Mouse (Mus musculus) hindbrain, embryonic 14.5 days (tissue): ENCODE measurements around the gene Lgi4. TPM values are rescaled to one million over a fixed set of nuclear protein-coding genes. Genes with fewer than 3 reads are reported as not detected.

Experiments used
- ATAC-seq: fragments of 200-750 bp; cut with Nextera tagmentation; 2 replicates; pipeline ENCODE4 v1.8.0; 2017; ENCODE audit warnings: moderate number of reproducible peaks, mild to moderate bottlenecking, moderate TSS enrichment, moderate library complexity; ENCODE audit not compliant: low FRiP score
- DNase-seq: peaks from one replicate; pipeline ENCODE4 v3.0.0-alpha.2; 2015; ENCODE audit warnings: low spot score
- H3K27ac ChIP-seq: fragments of 300-500 bp; sonication (generic); 2 replicates; pipeline ENCODE4 v1.5.1; 2014; ENCODE audit warnings: mild to moderate bottlenecking, moderate library complexity
- H3K27me3 ChIP-seq: fragments of 300-500 bp; sonication (generic); 2 replicates; pipeline ENCODE4 v1.6.1; 2014; ENCODE audit warnings: mild to moderate bottlenecking, low read length, mixed read lengths; ENCODE audit not compliant: control insufficient read depth, insufficient read depth
- H3K36me3 ChIP-seq: fragments of 300-500 bp; sonication (generic); replicated peaks from 2 replicates; pipeline ENCODE4 v1.6.1; 2014; ENCODE audit not compliant: control insufficient read depth, insufficient read depth
- H3K4me1 ChIP-seq: fragments of 300-500 bp; sonication (generic); replicated peaks from 2 replicates; pipeline ENCODE4 v1.6.1; 2014; ENCODE audit warnings: antibody characterized with exemption, low read length, mixed read lengths; ENCODE audit not compliant: control insufficient read depth, insufficient read depth
- H3K4me2 ChIP-seq: fragments of 300-500 bp; sonication (generic); replicated peaks from 2 replicates; pipeline ENCODE4 v1.6.1; 2014; ENCODE audit warnings: mild to moderate bottlenecking, moderate library complexity
- H3K4me3 ChIP-seq: fragments of 300-500 bp; sonication (generic); replicated peaks from 2 replicates; pipeline ENCODE4 v1.5.1; 2014; ENCODE audit warnings: mild to moderate bottlenecking, low read length
- H3K9ac ChIP-seq: fragments of 300-500 bp; sonication (generic); 2 replicates; pipeline ENCODE4 v1.6.1; 2014
- H3K9me3 ChIP-seq: fragments of 300-500 bp; sonication (generic); 2 replicates; pipeline ENCODE4 v1.6.1; 2016; ENCODE audit warnings: low read length; ENCODE audit not compliant: control insufficient read depth
- WGBS: fragments of 180-500 bp; shearing (Covaris S2); extraction: QIAGEN DNeasy Blood & Tissue Kit; methylation state at CpG from one replicate; pipeline ENCODE4 v1.1.7; 2014; 5-methylcytosine and 5-hydroxymethylcytosine counted together
- polyA plus RNA-seq: library from polyadenylated mRNA; unstranded; fragments of >200 nt; fragmentation: Nextera tagmentation; extraction: Ambion mirVana; gene quantifications from 2 replicates; pipeline ENCODE4 v1.2.1, GENCODE M21; 2014

Gene Lgi4
- polyA plus RNA-seq, 1 experiment from 2014 or later = 0.28 TPM

DNA sequence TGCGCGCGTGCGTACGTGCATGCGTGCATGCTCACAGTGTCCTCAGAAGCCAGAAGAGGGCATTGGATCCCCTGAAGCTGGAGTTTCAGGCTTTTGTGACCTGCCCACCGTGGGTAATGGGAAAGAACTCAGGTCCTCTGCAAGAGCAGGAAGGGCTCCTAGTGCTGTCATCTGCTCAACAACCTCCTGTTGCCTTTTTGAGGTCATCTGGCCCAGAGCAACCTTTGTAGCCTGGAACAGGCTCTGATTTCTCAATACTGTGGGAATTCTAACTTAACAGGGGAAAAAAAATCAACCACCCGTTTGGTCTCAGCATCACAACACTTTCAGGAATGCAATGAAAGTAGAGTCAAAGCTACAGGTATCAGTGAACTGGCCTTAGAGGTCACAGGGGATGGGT, 20.5 kb downstream of the Lgi4 start:
- H3K27ac ChIP-seq = no peak overlapping the region
- no peak for DNase-seq
- no peak overlapping the region for H3K4me3 ChIP-seq
- H3K36me3 ChIP-seq = no peaks in the 10 kb centered on the region
- H3K4me1 ChIP-seq = 0 out of 2 replicates have a peak, but pooled peaks cover 4% of the 10 kb centered on the region
- H3K27me3 ChIP-seq = no peaks in the 10 kb centered on the region
- no peak overlapping the region for H3K4me2 ChIP-seq
- H3K9ac ChIP-seq = no peak overlapping the region
- no peak for ATAC-seq
- 91% methylated on average over 8 of the region's 8 CpGs for WGBS
- no peaks in the 10 kb centered on the region for H3K9me3 ChIP-seq

DNA sequence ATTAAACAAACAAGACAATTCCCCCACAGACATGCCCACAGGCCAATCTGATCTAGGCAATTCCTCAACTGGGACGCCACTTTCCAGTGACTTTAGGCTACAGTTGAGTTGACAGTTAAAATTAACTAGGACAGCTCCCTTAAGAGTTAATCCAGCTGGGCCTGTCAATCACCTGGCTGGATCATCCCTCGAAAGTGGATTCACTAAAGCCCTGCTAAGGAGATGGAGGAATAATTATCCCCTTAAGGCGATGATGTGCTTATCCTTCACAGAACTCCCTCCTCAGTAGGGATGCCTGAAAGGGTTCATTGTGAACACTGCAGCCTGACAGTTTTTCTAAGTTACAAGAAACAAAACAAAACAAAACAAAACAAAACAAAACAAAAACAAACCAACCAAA, 21.5 kb downstream of the Lgi4 start:
- Histone ChIP-seq H3K4me3 (no peak overlapping the region), H3K36me3 (no peaks in the 10 kb centered on the region), H3K4me2 (no peak overlapping the region), H3K27ac (no peak overlapping the region), H3K9me3 (no peaks in the 10 kb centered on the region), H3K4me1 (0 out of 2 replicates have a peak, but pooled peaks cover 4% of the 10 kb centered on the region), H3K27me3 (no peaks in the 10 kb centered on the region), H3K9ac (no peak overlapping the region)
- DNase-seq (no peak), ATAC-seq (no peak)
- 38% methylated on average over 3 of the region's 3 CpGs for WGBS

DNA sequence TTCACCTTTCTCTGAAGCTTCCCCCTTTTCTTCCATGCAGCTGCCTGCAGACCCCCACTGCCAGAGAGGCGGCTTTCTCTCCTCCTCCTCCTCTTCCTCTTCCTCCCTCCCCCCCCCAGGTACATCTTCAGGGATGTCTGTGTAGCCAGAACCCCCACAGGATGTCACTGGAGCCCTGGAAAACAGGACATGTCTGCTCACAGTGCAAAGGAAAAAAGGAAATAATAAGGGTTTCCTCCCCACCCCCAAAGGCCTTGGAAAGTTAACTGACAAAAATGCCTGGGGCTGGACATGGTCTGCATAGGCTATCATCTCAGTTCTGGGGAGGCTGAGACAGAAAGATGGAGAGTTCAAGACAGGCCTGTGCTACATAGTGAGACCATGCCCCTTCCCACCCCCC, 22.0 kb downstream of the Lgi4 start:
- DNase-seq (no peak), ATAC-seq (no peak)
- Histone ChIP-seq H3K9ac (no peak overlapping the region), H3K9me3 (no peaks in the 10 kb centered on the region), H3K27ac (no peak overlapping the region), H3K4me2 (no peak overlapping the region), H3K36me3 (no peaks in the 10 kb centered on the region), H3K27me3 (no peaks in the 10 kb centered on the region), H3K4me3 (no peak overlapping the region), H3K4me1 (0 out of 2 replicates have a peak, but pooled peaks cover 4% of the 10 kb centered on the region)
- WGBS = 56% methylated on average over 1 of the region's 1 CpGs

DNA sequence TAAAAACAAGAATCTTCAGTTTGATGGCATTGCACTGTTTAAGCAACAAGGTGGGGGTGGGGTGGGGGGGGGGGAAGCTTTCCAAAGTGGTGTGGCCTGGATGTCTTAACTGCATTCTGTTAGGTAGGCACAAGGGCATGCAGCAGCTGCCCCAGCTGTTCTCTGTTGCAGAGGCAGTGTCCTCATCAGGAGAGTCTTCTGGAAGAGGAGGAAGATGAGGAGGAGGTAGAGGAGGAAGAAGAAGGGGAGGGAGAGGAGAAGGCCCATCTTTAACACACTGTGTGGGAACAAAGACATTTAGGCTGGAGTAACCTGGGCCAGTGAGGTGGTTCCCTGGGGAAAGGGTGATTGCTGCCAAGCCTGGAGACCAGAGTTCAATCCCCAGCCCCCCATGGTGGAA, 23.0 kb downstream of the Lgi4 start:
- no peak overlapping the region for H3K4me2 ChIP-seq

DNA sequence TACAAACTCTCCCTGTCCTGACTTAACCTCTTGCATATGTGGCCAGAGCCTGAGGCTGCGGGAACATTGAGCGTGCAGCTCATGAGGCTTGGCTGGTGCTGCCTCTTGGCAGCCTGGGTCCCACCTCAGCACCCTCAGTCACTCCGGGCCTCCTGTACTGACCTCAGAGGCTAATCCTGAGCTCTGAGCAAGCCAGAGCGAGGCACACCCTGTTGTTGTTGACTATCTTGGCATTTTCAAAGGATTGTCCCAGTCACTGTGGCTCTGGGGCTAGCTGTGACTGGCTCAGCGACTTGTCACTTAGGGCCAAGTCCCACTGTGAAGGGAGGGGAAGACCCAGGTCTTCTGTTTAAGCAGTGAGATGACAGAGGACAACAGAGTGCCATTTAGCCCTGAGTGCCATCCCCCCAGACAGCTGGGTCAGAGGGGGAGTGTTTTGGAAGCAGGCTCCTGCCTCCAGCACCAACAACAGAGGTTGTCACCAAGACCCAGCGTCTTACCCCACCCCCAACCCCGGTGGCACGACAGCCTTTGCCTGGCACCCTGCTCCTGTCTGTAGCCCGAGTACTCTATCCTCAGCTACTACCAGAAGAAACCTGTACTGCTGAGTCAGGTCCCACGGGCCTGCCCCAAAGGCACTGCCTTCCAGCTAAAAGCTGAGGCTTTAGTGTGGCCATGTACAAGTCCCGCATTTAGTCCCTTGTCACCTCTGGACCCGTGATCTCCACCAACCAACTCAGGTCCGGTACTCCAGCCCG, 23.9 kb downstream of the Lgi4 start:
- Histone ChIP-seq H3K9ac (no peak overlapping the region), H3K27ac (no peak overlapping the region), H3K4me3 (no peak overlapping the region), H3K4me1 (0 out of 2 replicates have a peak, but pooled peaks cover 4% of the 10 kb centered on the region), H3K27me3 (no peaks in the 10 kb centered on the region), H3K36me3 (no peaks in the 10 kb centered on the region), H3K9me3 (no peaks in the 10 kb centered on the region), H3K4me2 (no peak overlapping the region)
- ATAC-seq (no peak; the same call in 1 of the 2 replicates), DNase-seq (no peak)
- 63% methylated on average over 14 of the region's 14 CpGs for WGBS

More for the DNA sequence above, 23.0 kb downstream of the Lgi4 start:
- no peaks in the 10 kb centered on the region for H3K36me3 ChIP-seq
- no peak overlapping the region for H3K9ac ChIP-seq
- H3K27me3 ChIP-seq = no peaks in the 10 kb centered on the region
- no peak for ATAC-seq
- H3K27ac ChIP-seq = no peak overlapping the region
- H3K4me3 ChIP-seq = no peak overlapping the region
- H3K4me1 ChIP-seq = 0 out of 2 replicates have a peak, but pooled peaks cover 4% of the 10 kb centered on the region
- no peak for DNase-seq
- no peaks in the 10 kb centered on the region for H3K9me3 ChIP-seq

DNA sequence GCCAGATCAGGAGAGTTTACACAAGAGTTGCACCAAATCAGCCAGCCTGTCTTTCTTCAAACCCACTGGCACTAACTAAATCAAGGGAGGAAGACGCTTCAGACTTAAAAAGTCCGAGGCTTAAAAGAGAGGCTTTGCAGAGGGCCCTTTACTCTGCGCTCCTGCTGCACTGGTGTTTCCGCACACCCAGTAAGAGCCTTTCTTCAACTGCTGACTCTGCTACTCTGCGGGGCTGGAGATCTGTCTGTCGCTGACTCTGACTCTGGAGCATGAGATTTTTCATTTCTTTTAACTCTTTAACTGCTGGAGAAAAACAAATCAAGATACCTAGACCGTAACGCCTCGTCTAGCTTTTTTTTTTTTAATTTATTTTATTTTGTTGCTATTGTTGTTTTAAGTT, 25.0 kb downstream of the Lgi4 start:
- no peak for ATAC-seq
- H3K36me3 ChIP-seq = no peaks in the 10 kb centered on the region
- H3K9ac ChIP-seq = no peak overlapping the region
- WGBS = 53% methylated on average over 9 of the region's 9 CpGs
- no peaks in the 10 kb centered on the region for H3K27me3 ChIP-seq
- DNase-seq = no peak
- H3K27ac ChIP-seq = no peak overlapping the region
- no peak overlapping the region for H3K4me3 ChIP-seq
- H3K4me1 ChIP-seq = 0 out of 2 replicates have a peak, but pooled peaks cover 4% of the 10 kb centered on the region
- H3K4me2 ChIP-seq = no peak overlapping the region
- H3K9me3 ChIP-seq = no peaks in the 10 kb centered on the region

DNA sequence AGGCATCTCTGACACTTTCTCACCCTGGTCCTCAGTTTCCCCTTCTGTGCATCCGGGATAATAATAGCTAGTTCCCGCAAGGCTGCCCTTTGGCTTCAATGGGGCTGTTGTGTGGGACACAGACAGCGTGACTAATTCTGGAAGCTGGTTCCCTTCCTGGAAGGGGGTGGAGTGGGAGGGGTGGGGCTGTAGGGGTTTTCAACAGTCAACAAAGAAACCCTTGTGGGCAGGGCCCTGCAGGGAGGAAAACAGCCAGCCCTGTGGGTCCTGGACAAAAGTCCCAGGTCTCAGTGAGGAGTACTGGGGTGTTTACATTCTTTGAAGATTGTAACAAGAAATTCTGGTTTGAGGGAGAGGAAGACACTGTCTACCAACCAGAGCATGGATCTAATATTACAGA, 26.0 kb downstream of the Lgi4 start:
- Histone ChIP-seq H3K4me2 (no peak overlapping the region), H3K27me3 (no peaks in the 10 kb centered on the region), H3K4me3 (no peak overlapping the region), H3K36me3 (no peaks in the 10 kb centered on the region), H3K9ac (no peak overlapping the region), H3K27ac (no peak overlapping the region), H3K4me1 (0 out of 2 replicates have a peak, but pooled peaks cover 4% of the 10 kb centered on the region), H3K9me3 (no peaks in the 10 kb centered on the region)
- no peak for DNase-seq
- WGBS = 0% methylated on average over 3 of the region's 3 CpGs
- no peak for ATAC-seq

DNA sequence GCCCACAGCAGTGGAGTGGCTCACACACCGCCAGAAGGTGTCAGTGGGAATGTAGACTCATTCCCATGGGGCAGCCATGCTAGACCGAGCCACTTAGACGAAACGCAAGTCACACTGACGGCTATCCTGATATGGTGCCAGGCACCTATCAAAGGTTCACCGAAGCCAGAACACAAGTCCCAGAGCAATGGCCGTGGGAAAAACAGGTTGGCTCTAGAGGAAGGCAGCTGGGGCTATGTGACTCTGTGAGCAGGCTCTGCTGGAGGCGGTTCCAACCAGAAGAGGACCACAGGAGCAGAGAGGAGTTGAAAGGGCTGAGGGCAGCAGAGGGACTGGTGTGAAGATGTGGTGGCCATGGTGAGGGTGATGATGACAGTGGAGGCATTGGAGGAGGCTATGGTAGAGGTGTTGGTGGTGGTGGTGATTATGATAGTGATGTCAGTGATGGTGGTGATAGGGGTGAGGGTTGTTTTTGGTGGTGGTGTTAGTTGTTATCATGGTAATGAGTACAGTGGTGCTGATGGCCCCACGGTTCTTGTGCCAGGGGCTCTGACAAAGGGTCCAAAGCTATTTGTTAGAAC, 27.1 kb downstream of the Lgi4 start:
- Histone ChIP-seq H3K27me3 (no peaks in the 10 kb centered on the region), H3K9ac (no peak overlapping the region), H3K9me3 (no peaks in the 10 kb centered on the region), H3K4me3 (no peak overlapping the region), H3K4me1 (0 out of 2 replicates have a peak, but pooled peaks cover 4% of the 10 kb centered on the region), H3K27ac (no peak overlapping the region), H3K36me3 (no peaks in the 10 kb centered on the region), H3K4me2 (no peak overlapping the region)
- DNase-seq = no peak
- 95% methylated on average over 9 of the region's 9 CpGs for WGBS
- no peak for ATAC-seq

DNA sequence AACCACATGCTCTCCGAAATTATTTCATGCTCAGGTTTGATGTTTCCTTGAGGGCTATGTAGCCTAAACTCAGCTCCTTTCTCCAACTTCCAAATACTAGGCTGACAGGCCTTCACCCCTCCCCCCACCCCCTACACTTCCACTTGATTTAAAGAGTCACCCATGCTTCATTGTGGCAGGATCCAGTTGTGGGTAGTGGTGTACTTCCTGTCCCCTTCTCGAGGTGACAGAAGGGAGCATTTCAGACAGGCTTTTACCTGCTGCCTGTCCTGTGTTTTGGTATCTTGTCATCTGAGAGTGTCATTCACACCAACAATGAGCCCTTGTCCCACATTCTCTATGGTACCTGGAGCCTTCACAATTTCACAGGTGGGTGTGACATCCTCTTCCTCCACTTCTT, 28.1 kb downstream of the Lgi4 start:
- WGBS = 71% methylated on average over 2 of the region's 2 CpGs
- no peak for DNase-seq
- Histone ChIP-seq H3K9me3 (no peaks in the 10 kb centered on the region), H3K27me3 (no peaks in the 10 kb centered on the region), H3K36me3 (no peaks in the 10 kb centered on the region), H3K27ac (no peak overlapping the region), H3K9ac (no peak overlapping the region), H3K4me3 (no peak overlapping the region), H3K4me2 (no peak overlapping the region), H3K4me1 (0 out of 2 replicates have a peak, but pooled peaks cover 4% of the 10 kb centered on the region)
- no peak for ATAC-seq
